Mouse (Mus musculus) ES-E14 (cell line): Measurements from ENCODE around the gene 4930595D18Rik. TPM values are rescaled to one million over a fixed set of nuclear protein-coding genes. Genes with fewer than 3 reads are reported as not detected.

ENCODE experiments used
- DNase-seq: peaks from one replicate; pipeline ENCODE4 v3.0.0-alpha.2; 2013; ENCODE audit warnings: low read depth, low spot score
- H3K27ac ChIP-seq: 2 replicates; pipeline ENCODE4 v1.5.1; 2012; ENCODE audit warnings: low read depth, mild to moderate bottlenecking, low read length, moderate library complexity, mixed read lengths; ENCODE audit not compliant: poor library complexity, insufficient read depth, severe bottlenecking
- H3K36me3 ChIP-seq: 2 replicates; pipeline ENCODE4 v1.6.1; 2012; ENCODE audit warnings: mild to moderate bottlenecking, low read length, moderate library complexity, mixed read lengths; ENCODE audit not compliant: control insufficient read depth, poor library complexity, insufficient read depth, severe bottlenecking
- H3K4me1 ChIP-seq, 2 experiments: fragments of 150-350 bp in 1 of 2; sonication (generic) in 1 of 2; 2 replicates each; pipeline ENCODE4 v1.6.1; 2012; ENCODE audit warnings: low read length in 2 of 2, mild to moderate bottlenecking in 1 of 2, mixed read lengths in 1 of 2; ENCODE audit not compliant: control insufficient read depth in 2 of 2, insufficient read depth in 2 of 2, poor library complexity in 1 of 2
- H3K4me3 ChIP-seq, 2 experiments: fragments of 150-350 bp in 1 of 2; sonication (generic) in 1 of 2; 2 replicates each; pipeline ENCODE4 v1.5.1; 2012; ENCODE audit warnings: low read length in 2 of 2, low read depth in 1 of 2, mild to moderate bottlenecking in 1 of 2, mixed read lengths in 1 of 2; ENCODE audit not compliant: insufficient read depth in 1 of 2, poor library complexity in 1 of 2, severe bottlenecking in 1 of 2
- H3K9ac ChIP-seq: 2 replicates; pipeline ENCODE4 v1.6.1; 2012; ENCODE audit warnings: low read depth, mild to moderate bottlenecking, low read length, mixed read lengths; ENCODE audit not compliant: poor library complexity, insufficient read depth, severe bottlenecking
- H3K9me3 ChIP-seq: fragments of 150-350 bp; sonication (generic); 2 replicates; pipeline ENCODE4 v1.6.1; 2012; ENCODE audit warnings: low read depth, mild to moderate bottlenecking, low read length; ENCODE audit not compliant: control insufficient read depth, insufficient read depth
- CHD2 ChIP-seq: IDR thresholded peaks from 2 replicates; pipeline ENCODE4 v1.6.1; 2014; ENCODE audit warnings: mild to moderate bottlenecking, low read depth, low read length, inconsistent platforms
- HCFC1 ChIP-seq: IDR thresholded peaks from 2 replicates; pipeline ENCODE4 v1.6.1; 2012; ENCODE audit warnings: low read length, inconsistent platforms, borderline replicate concordance; ENCODE audit not compliant: insufficient read depth
- MAFK ChIP-seq: IDR thresholded peaks from 2 replicates; pipeline ENCODE4 v1.6.1; 2014; ENCODE audit warnings: mild to moderate bottlenecking, low read depth, low read length, inconsistent platforms; ENCODE audit not compliant: insufficient read depth
- ZC3H11A ChIP-seq: IDR thresholded peaks from 2 replicates; pipeline ENCODE4 v1.6.1; 2012; ENCODE audit warnings: low read depth, mild to moderate bottlenecking, inconsistent platforms, low read length, borderline replicate concordance
- ZNF384 ChIP-seq: IDR thresholded peaks from 2 replicates; pipeline ENCODE4 v1.6.1; 2012; ENCODE audit warnings: low read depth, low read length, inconsistent platforms
- in situ Hi-C, 2 experiments: fragments of 600-800 bp; cut with MboI; formaldehyde crosslinking; loops; one replicate each; pipeline ENCODE4 v1.15.1; 2025; ENCODE audit warnings: low sequenced_read_pairs in 2 of 2, inconsistent platforms in 1 of 2; ENCODE audit not compliant: unreplicated experiment in 2 of 2
- total RNA-seq: library from RNA; depleted of rRNA; stranded (reverse); fragments of 300-350 nt; gene quantifications from 2 replicates; pipeline ENCODE4 v1.2.3, GENCODE M21; 2012

4930595D18Rik gene
- total RNA-seq, 1 experiment, result not detected

DNA sequence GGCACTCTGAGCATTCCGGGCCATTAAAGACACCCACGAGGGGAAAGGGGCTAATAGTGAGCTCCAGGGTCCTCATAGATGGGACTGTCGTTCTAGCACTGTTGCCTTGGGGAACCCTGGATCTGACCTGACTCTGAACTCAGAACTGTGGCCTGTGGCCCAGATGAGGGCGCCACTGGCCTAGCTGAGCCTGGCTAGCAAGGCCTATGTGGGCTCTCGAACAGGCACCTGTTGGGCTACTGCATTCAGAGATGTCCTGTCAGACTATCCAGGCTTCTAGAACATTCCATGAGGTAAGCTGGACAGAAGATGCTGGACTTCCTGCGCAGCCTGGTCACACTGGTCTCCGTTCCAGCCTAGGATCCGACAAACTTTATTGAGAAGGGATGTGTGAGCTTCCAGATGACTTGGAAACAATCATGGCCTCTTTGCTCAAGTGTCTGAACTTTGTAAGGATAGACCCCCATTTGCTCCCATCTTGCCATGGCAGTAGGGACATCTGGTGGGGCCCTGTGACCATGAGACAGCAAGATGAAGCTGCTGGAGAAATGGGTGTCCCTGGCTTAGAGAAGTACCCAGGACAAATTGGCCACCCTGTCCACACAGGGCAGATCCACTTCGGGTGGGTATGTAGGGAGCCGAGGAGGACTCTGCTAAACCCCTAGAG is 19.0 kb downstream of the 4930595D18Rik start:
- Histone ChIP-seq H3K9ac (peak overlapping the region; percentile 59; the same call in 1 of the 2 replicates), H3K4me1 (peaks cover 1 to 13% of the 10 kb centered on the region in 2 experiments; a peak in 1 of 4 replicates), H3K36me3 (no peaks in the 10 kb centered on the region), H3K27ac (no peak overlapping the region), H3K9me3 (no peaks in the 10 kb centered on the region), H3K4me3 (peak overlapping the region; percentile 65 to 88; a peak in 3 of 4 replicates)
- no peak for TF ChIP-seq CHD2
- TF ChIP-seq HCFC1, result no peak
- no peak for TF ChIP-seq MAFK
- TF ChIP-seq ZC3H11A, result no peak
- TF ChIP-seq ZNF384, result no peak
- no peak for DNase-seq
- in situ Hi-C loops, result no loop called here

- no peak overlapping the region for H3K27ac ChIP-seq
- H3K36me3 ChIP-seq, result no peaks in the 10 kb centered on the region
- peak; percentile 62 for DNase-seq
- H3K9ac ChIP-seq, result no peak overlapping the region
- no peaks in the 10 kb centered on the region for H3K9me3 ChIP-seq
- in situ Hi-C loops, result no loop called here
- peak overlapping the region in 1 of 2 experiments; percentile 15; a peak in 2 of 4 replicates for H3K4me3 ChIP-seq
- TF ChIP-seq MAFK (no peak), CHD2 (peak; percentile 71; the same call in 1 of the 2 replicates)
- peaks cover 1 to 17% of the 10 kb centered on the region in 2 experiments; a peak in 1 of 4 replicates for H3K4me1 ChIP-seq
Measured at GRCm38 (mm10) chr12:111164310-111164751, 20.0 kb downstream of the 4930595D18Rik start.

- Histone ChIP-seq H3K9ac (peak overlapping the region; percentile 51; the same call in 1 of the 2 replicates), H3K9me3 (no peaks in the 10 kb centered on the region), H3K27ac (no peak overlapping the region), H3K36me3 (no peaks in the 10 kb centered on the region), H3K4me1 (peaks cover 0 to 17% of the 10 kb centered on the region in 2 experiments; a peak in 1 of 4 replicates), H3K4me3 (peak overlapping the region; percentile 17 to 41; a peak in 3 of 4 replicates)
- DNase-seq, result peak; percentile 66
- no peak for TF ChIP-seq ZNF384
- TF ChIP-seq HCFC1, result no peak
- TF ChIP-seq MAFK, result no peak
- TF ChIP-seq ZC3H11A, result no peak
- no peak for TF ChIP-seq CHD2
- in situ Hi-C loops, result no loop called here
Measured at GRCm38 (mm10) chr12:111162312-111163061, 21.8 kb downstream of the 4930595D18Rik start.

DNA sequence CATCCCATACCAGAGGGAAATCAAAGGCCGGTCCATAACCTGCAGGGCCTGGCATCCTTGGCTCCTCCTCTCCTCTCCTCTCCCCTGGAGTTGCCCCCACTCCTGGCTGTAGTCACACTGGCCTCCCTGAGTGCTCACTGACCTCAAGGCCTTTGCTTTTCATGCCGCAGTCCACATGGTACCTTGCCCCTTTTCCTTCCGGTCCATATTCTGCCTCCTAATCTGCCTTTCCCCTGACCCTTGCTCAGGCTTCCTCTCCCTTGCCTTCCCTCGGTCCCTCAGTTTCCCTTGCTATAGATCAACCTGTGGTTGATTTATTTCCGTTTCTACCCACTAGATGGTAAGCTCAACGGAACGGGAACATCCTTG is 22.4 kb downstream of the 4930595D18Rik start:
- peak overlapping the region in 1 of 2 experiments; percentile 41; a peak in 1 of 4 replicates for H3K4me3 ChIP-seq
- H3K9me3 ChIP-seq, result no peaks in the 10 kb centered on the region
- H3K4me1 ChIP-seq, result peaks cover 0 to 17% of the 10 kb centered on the region in 2 experiments; a peak in 1 of 4 replicates
- in situ Hi-C loops, result no loop called here
- no peak overlapping the region for H3K9ac ChIP-seq
- H3K27ac ChIP-seq, result no peak overlapping the region
- no peak for DNase-seq
- TF ChIP-seq CHD2 (no peak), ZNF384 (no peak), HCFC1 (no peak), MAFK (no peak), ZC3H11A (no peak)
- no peaks in the 10 kb centered on the region for H3K36me3 ChIP-seq
